Mouse (Mus musculus): ENCODE data around the gene Krtap6-2.

DNA sequence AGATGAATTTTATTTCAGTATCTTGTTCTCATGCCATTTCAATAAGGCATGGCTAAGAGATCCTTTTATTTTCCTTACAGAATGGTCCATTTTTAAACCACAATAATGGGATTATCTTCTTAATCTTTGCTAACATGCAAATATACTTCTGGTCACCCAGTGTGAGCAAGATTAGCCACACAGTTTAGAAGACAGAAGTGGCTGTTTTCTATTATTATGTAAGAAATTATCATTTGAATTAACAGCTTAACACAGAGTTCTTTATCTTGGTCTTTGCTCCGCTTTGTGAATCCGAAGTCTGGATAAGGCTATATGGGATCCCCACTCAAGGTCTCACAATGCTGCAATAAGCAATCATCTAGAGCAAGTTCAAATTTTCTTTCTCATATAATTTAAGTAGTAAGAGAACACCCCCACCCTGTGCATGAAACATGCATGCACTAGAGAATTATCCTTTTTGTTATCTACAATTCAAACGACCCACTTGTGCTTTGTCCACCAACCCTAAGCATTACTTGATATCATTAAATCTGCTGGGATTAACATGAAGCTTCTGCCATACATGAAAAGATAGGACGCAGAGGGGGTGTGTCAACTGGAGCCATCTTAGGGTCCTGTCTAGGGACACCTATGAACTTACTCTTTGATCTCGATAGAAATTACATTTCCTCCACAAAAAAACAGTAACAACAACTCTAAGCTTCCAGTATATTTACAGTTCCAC is 9.4 kb downstream of the Krtap6-2 start:
- TF ChIP-seq CTCF (IDR thresholded peaks at IDR 0.05; ENCODE audit: borderline replicate concordance, insufficient read depth, low read length) = no peak
- TF ChIP-seq POLR2A (IDR thresholded peaks at IDR 0.05; ENCODE audit: low read depth, low read length) = no peak
